Comparison of ENCODE assay signal across 26 mouse cellular contexts in genomic region chr15:90351898-90352297, GRCm38 (mm10).
"Had no signal": no experiment of that assay in that cellular context is flagged by ENCODE, and none has a peak within 500 bp of the region (broad histone marks: within the 10 kb centered on the region; RNA-seq: fewer than 3 reads in every experiment).

No protein-coding gene starts in this region.

- H3K27me3 ChIP-seq: embryonic facial prominence, embryonic 12.5 days; embryonic facial prominence, embryonic 13.5 days; embryonic facial prominence, embryonic 15.5 days; forebrain, embryonic 12.5 days; forebrain, embryonic 13.5 days; forebrain, embryonic 15.5 days had no signal

- H3K9me3 ChIP-seq: embryonic facial prominence, embryonic 12.5 days; embryonic facial prominence, embryonic 15.5 days; forebrain, embryonic 12.5 days; forebrain, embryonic 13.5 days; forebrain, embryonic 15.5 days had no signal

- H3K36me3 ChIP-seq: embryonic facial prominence, embryonic 10.5 days; embryonic facial prominence, embryonic 12.5 days; embryonic facial prominence, embryonic 13.5 days; embryonic facial prominence, embryonic 15.5 days; forebrain, embryonic 10.5 days; forebrain, embryonic 12.5 days; forebrain, embryonic 15.5 days had no signal

- ATAC-seq: forebrain, embryonic 13.5 days; forebrain, embryonic 14.5 days; forebrain, embryonic 15.5 days; forebrain, embryonic 16.5 days; forebrain, postnatal 0 days had no signal

- DNase-seq: cerebellum, adult 9-10 months; cerebellum, adult 9-11 months; cerebellum, postnatal 10 days; cerebellum, postnatal 14 days; cerebellum, postnatal 25 days; cerebellum, postnatal 36 days; embryo, embryonic 11 days; forebrain, postnatal 0 days; gastrocnemius, adult 2 months; gastrocnemius, postnatal 10 days; gastrocnemius, postnatal 14 days; gastrocnemius, postnatal 25 days; gastrocnemius, postnatal 36 days; heart, adult 18-20 months; heart, adult 2 months had no signal

- H3K4me1 ChIP-seq: embryonic facial prominence, embryonic 10.5 days; embryonic facial prominence, embryonic 12.5 days; embryonic facial prominence, embryonic 13.5 days; embryonic facial prominence, embryonic 15.5 days; forebrain, embryonic 10.5 days; forebrain, embryonic 13.5 days; forebrain, embryonic 15.5 days had no signal

- H3K4me3 ChIP-seq: embryonic facial prominence, embryonic 10.5 days; embryonic facial prominence, embryonic 12.5 days; embryonic facial prominence, embryonic 13.5 days; embryonic facial prominence, embryonic 15.5 days; erythroblast, embryonic 14.5 days; forebrain, embryonic 10.5 days; forebrain, embryonic 12.5 days; forebrain, embryonic 13.5 days; forebrain, embryonic 15.5 days; gastrocnemius, adult 2 months; heart, adult 2 months had no signal
